Mouse (Mus musculus) limb, embryonic 10.5 days (tissue): ENCODE measurements around the gene Fgfr2. TPM values are rescaled to one million over a fixed set of nuclear protein-coding genes. Genes with fewer than 3 reads are reported as not detected.

Experiments used
- DNase-seq: peaks from one replicate; pipeline ENCODE4 v3.0.0-alpha.2; 2017; ENCODE audit warnings: low spot score
- H3K27ac ChIP-seq: fragments of 300-500 bp; sonication (generic); 2 replicates; pipeline ENCODE4 v1.5.1; 2016; ENCODE audit warnings: mild to moderate bottlenecking
- H3K27me3 ChIP-seq: fragments of 300-500 bp; sonication (generic); 2 replicates; pipeline ENCODE4 v1.6.1; 2016; ENCODE audit warnings: low read depth, mild to moderate bottlenecking; ENCODE audit not compliant: poor library complexity, severe bottlenecking
- H3K36me3 ChIP-seq: fragments of 300-500 bp; sonication (generic); 2 replicates; pipeline ENCODE4 v1.6.1; 2016; ENCODE audit warnings: mild to moderate bottlenecking, moderate library complexity
- H3K4me1 ChIP-seq: fragments of 300-500 bp; sonication (generic); 2 replicates; pipeline ENCODE4 v1.6.1; 2016
- H3K4me3 ChIP-seq: fragments of 300-500 bp; sonication (generic); 2 replicates; pipeline ENCODE4 v1.5.1; 2016; ENCODE audit warnings: mild to moderate bottlenecking, moderate library complexity
- H3K9me3 ChIP-seq: fragments of 300-500 bp; sonication (generic); replicated peaks from 2 replicates; pipeline ENCODE4 v1.6.1; 2016; ENCODE audit warnings: mild to moderate bottlenecking
- WGBS: fragments of 180-500 bp; shearing (Covaris S2); methylation state at CpG from one replicate; pipeline ENCODE4 v1.1.7; 2016; 5-methylcytosine and 5-hydroxymethylcytosine counted together
- polyA plus RNA-seq: library from polyadenylated mRNA; unstranded; fragments of >200 nt; fragmentation: Nextera tagmentation; extraction: Ambion mirVana; gene quantifications from 2 replicates; pipeline ENCODE4 v1.2.1, GENCODE M21; 2016

The Fgfr2 gene
- polyA plus RNA-seq, 1 experiment from 2014 or later, result 64.4 TPM

DNA sequence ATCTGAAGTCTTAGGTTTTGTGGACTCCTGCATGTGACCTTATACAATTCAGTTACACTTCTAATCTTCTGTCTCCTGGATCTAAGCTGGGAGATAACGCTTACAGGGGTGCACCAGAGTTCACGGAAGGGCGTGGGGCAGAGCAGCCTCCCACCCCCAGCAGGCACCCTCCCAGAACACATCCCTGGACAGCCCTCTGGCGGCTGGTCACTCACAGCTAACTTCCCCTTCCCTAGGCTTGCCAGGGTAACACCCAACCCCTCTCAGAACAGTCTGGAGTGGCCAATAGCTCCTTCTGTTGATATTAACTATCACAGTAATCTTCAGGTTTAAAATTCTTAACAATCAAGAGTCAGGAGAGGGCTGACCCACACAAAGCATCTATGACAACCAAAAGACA is 75.9 kb downstream of the Fgfr2 start:
- H3K4me1 ChIP-seq, result peaks cover 45% of the 10 kb centered on the region
- 84% methylated on average over 4 of the region's 4 CpGs for WGBS
- no peaks in the 10 kb centered on the region for H3K27me3 ChIP-seq
- H3K36me3 ChIP-seq, result peaks cover 56% of the 10 kb centered on the region
- no peak overlapping the region for H3K27ac ChIP-seq
- no peaks in the 10 kb centered on the region for H3K9me3 ChIP-seq
- no peak overlapping the region for H3K4me3 ChIP-seq
- no peak for DNase-seq

DNA sequence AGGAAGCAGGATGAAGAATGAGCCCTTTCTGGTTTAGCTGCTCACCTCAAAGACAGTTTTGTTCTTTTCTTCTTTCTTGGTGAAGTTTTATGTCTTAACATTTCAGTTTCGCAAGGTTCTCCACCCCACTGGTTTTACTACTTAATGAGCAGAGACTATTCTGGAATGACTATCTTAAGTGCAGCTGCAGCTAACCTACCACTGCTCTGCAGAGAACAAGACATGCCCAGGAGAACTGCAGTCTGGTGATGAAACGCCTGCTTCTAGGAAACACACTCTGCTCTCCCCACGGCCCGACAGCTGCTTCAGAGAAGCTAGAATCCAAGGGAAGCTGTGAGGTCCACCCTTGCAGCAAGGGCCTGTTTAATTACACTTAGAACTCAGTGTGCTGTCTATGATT is 78.4 kb downstream of the Fgfr2 start:
- Histone ChIP-seq H3K27me3 (no peaks in the 10 kb centered on the region), H3K27ac (no peak overlapping the region), H3K4me1 (peaks cover 65% of the 10 kb centered on the region), H3K9me3 (no peaks in the 10 kb centered on the region), H3K36me3 (peaks cover 44% of the 10 kb centered on the region), H3K4me3 (no peak overlapping the region)
- DNase-seq, result no peak
- 60% methylated on average over 4 of the region's 4 CpGs for WGBS

DNA sequence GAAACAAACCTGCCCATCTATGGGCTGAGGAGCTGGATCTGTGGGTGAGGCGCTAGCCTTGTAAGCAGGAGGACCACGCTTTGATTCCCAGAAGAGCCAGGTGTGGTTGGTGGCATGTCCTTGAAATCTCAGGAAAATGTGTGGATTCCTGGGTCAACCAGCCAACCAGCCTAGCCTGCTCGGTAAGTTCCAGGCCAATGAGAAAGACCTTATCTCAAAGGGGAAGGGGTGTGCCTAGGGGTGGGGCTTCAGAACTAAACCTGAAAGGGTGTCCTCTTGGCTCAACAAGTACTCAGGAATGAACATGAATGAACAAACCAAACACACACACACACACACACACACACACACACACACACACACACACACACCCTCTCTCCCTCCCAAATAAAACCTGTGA is 81.4 kb downstream of the Fgfr2 start:
- peaks cover 82% of the 10 kb centered on the region for H3K4me1 ChIP-seq
- peak overlapping the region; percentile 30; the same call in 1 of the 2 replicates for H3K27ac ChIP-seq

DNA sequence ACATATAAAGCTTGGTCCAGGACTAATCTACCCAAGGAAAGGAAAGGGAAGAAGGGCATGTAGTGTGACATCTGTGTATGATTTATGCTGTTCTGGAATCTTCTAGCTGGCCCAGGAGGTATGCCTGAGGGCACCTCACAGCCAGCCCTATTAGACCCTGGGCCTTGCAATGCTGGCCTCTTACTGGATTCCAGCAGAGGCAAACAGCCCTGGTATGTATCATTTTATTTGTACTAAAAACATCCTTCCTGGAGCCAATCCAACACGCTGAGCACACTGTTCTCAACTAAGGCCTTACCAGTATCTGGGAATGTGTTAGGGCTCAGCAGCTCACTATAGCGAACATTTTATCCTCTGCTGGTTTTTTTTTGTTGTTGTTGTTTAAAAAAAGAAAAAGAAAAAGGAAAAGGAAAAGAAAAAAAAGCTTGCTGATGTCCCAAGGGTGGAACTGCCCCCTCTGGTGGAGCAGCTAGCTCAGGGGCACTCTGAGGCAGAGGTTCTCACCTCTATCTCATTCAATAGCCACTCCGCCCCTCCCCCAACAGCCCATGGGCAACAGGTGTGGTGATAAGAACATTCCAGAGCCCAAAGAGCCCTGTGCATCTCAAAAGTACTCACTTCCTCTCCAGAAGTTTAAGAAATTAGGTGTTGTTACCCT is 82.3 kb downstream of the Fgfr2 start:
- peaks cover 92% of the 10 kb centered on the region for H3K4me1 ChIP-seq
- WGBS, result 89% methylated on average over 3 of the region's 3 CpGs
- no peak for DNase-seq
- H3K4me3 ChIP-seq, result no peak overlapping the region
- no peaks in the 10 kb centered on the region for H3K27me3 ChIP-seq
- peaks cover 32% of the 10 kb centered on the region for H3K36me3 ChIP-seq
- H3K9me3 ChIP-seq, result no peaks in the 10 kb centered on the region
- peak overlapping the region; percentile 39; the same call in 1 of the 2 replicates for H3K27ac ChIP-seq

More for the DNA sequence above, 81.4 kb downstream of the Fgfr2 start:
- no peak overlapping the region for H3K4me3 ChIP-seq
- no peaks in the 10 kb centered on the region for H3K27me3 ChIP-seq
- WGBS, result 71% methylated on average over 3 of the region's 3 CpGs
- no peaks in the 10 kb centered on the region for H3K9me3 ChIP-seq
- H3K36me3 ChIP-seq, result peaks cover 38% of the 10 kb centered on the region
- DNase-seq, result no peak

DNA sequence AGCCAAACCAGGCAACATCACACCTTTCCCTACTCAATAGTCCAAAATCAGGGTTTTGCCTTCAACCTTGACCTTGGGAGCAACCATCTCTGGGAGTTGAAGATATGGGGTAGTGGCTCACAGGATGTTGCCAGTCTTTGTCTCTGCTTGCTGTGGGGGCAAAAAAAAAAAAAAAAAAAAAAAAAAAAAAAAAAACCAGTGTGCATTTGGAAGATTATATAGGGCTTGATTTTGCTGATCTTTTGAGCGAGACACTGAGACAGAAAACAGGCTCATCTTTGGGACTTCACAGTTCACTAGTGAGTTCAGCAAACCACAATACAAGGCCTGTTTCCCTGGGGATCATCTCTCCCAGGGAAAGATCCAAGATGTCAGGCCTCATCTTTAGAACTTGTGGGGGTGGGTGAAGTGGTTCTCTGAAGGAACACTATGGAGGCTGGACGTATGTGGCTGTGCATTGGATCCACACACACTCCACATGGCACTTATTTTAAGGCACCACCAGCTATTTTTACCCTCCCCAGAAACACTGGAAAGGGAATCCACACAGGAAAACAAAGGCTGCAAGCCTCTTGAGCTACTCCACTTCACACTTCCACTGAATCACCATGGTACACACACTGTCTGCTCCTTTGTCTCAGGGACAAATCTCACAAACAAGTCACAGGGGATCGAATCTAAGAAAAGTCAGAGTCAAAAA is 83.4 kb downstream of the Fgfr2 start:
- Histone ChIP-seq H3K27ac (peak overlapping the region; percentile 39; the same call in 1 of the 2 replicates), H3K4me1 (peaks cover 92% of the 10 kb centered on the region), H3K9me3 (no peaks in the 10 kb centered on the region), H3K36me3 (peaks cover 27% of the 10 kb centered on the region), H3K27me3 (no peaks in the 10 kb centered on the region), H3K4me3 (no peak overlapping the region)
- no peak for DNase-seq
- 80% methylated on average over 3 of the region's 3 CpGs for WGBS

DNA sequence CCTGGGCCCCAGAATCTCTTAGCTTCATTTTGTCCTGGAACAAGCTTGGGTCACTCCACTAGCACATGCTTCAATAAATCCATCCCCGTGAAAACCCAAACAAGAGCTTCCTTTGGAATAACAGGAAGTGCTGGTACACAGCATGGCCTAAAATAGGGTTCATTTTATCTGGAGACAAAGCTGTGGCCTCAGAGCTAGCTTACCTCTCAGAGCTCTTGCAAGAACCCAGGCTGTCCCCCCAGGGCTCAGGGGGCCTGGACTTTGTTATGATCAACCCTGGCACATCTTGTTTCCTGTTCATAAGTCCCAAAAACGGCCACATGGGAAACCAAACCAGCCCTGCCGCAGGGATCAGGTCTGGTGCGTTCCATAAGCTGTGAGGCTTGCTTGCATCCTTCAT is 85.5 kb downstream of the Fgfr2 start:
- Histone ChIP-seq H3K27me3 (no peaks in the 10 kb centered on the region), H3K27ac (peak overlapping the region; percentile 86), H3K9me3 (no peaks in the 10 kb centered on the region), H3K4me1 (peaks cover 100% of the 10 kb centered on the region), H3K4me3 (peak overlapping the region; percentile 28), H3K36me3 (peaks cover 10% of the 10 kb centered on the region; the same call in 1 of the 2 replicates)
- WGBS, result 16% methylated on average over 4 of the region's 4 CpGs
- peak; percentile 75 for DNase-seq

DNA sequence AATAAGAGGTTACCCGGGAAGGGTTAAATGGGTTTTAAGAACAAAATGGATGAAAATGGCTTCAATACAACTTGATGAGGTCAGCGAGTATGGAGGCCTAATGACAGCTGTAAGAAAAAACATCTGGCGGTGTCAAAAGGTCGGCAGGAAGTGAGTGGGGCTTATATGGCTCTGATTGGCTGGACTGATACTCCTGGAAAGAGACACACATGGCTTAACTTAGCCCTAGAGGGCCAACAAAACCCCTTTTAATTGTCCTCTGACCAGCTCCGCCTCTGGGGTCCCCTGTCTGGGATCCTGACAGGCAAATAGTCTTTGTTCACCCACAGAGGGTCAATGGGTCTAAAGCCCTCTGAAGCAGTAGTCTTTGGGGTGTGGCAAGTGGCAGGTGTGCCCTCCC is 85.9 kb downstream of the Fgfr2 start:
- no peaks in the 10 kb centered on the region for H3K9me3 ChIP-seq
- H3K36me3 ChIP-seq, result peaks cover 10% of the 10 kb centered on the region; the same call in 1 of the 2 replicates
- peak; percentile 78 for DNase-seq
- peaks cover 99% of the 10 kb centered on the region for H3K4me1 ChIP-seq
- H3K4me3 ChIP-seq, result peak overlapping the region; percentile 28
- WGBS, result 18% methylated on average over 5 of the region's 5 CpGs
- no peaks in the 10 kb centered on the region for H3K27me3 ChIP-seq
- H3K27ac ChIP-seq, result peak overlapping the region; percentile 86

DNA sequence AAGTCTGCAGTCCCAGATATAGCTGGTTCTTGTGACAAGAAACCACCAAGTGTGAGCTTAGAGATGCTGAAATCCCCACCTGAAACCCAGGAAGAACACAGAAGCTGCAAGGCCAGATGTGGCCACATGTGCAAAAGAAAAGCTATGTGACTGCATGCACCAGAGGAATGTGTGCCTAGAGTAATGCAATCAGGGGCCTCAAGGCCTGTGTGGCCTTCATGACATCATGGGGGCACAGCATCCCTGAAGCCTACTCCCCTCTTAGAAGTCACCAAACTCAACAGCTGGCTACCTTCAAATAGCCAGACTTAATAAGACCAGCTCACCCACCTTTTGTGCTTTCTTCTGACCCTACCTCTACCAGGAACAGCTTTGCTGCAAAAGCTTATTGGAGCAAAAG is 87.2 kb downstream of the Fgfr2 start:
- H3K36me3 ChIP-seq, result peaks cover 15% of the 10 kb centered on the region
- DNase-seq, result no peak
- H3K4me3 ChIP-seq, result no peak overlapping the region
- no peaks in the 10 kb centered on the region for H3K27me3 ChIP-seq
- H3K4me1 ChIP-seq, result peaks cover 92% of the 10 kb centered on the region
- H3K9me3 ChIP-seq, result no peaks in the 10 kb centered on the region
- H3K27ac ChIP-seq, result peak overlapping the region; percentile 86

DNA sequence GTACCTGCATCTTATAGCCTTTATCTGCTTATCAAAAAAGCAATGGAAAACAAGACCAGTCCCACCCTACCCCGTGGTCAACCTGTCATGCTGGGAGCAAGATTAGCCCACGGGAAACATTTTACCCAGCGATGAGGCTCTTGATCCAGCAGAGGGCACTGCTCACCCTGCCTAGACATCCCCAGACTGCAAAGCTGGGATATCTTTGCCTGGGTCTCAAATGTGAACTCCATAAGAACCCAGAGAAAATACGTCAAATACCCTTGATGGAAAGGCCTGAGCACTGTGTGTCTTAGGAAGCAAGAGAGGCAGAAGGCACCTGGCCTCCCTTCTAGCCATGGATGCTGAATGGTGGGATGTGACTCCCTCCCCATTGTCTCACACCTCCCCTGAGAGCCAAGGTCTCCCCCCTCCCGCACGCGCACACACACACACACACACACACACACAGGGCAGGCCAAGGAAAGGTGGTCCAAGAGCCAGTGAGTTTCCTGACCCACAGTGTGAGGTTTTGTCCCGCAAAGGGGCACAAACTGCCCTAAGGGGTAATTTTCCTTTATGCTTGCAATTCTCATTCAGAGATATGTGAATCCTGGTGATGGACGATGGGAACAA is 90.5 kb downstream of the Fgfr2 start:
- peaks cover 35% of the 10 kb centered on the region for H3K36me3 ChIP-seq
- peak; percentile 78 for DNase-seq
- no peak overlapping the region for H3K4me3 ChIP-seq
- H3K9me3 ChIP-seq, result no peaks in the 10 kb centered on the region
- H3K27ac ChIP-seq, result peak overlapping the region; percentile 54
- H3K27me3 ChIP-seq, result no peaks in the 10 kb centered on the region
- WGBS, result 60% methylated on average over 9 of the region's 9 CpGs
- H3K4me1 ChIP-seq, result peaks cover 64% of the 10 kb centered on the region

DNA sequence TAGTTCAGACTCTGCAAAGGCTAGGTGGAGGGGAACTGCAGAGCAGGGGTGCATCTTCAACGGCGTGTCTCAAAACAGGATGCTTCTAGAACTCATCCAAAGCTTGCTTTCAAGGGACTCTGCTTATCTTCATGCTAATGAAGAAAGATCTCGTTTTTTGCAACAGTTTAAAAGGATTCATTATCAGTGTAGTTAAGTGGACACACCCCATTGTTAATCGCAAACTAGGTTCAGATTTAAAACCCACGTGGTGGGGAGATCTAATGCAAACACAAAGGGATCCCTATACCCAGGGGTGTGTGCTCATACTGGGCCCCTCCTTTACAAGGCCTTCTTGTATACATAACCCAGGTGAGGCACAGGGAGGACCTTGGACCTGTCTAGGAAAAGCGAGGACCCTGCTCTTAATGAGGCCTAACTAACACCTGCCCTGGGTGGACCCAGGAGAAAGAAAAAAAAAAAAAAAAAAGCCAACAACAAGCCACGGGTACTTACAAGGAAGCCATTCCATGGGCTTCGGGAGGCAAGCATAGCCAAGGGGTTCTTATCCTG is 93.6 kb downstream of the Fgfr2 start:
- WGBS, result 80% methylated on average over 8 of the region's 8 CpGs

DNA sequence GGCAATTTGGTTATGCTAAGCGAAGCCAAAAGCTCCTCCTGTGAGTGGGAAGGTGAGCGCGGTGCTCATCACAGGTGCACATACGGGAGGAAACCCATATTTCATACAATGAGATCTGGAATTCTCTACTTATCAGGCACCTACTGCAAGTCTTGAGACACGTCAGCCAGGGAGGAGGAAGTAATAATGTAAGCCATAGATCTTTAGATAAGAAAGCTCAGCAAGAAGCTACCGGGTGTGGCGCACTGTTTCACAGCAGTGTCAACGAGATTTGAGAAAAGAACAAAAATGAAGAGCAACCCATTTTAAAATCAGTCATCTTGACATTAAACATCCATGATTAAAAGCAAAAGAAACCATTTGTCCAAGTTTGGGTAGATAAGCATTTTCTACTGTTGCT is 94.1 kb downstream of the Fgfr2 start:
- Histone ChIP-seq H3K4me3 (no peak overlapping the region), H3K27ac (no peak overlapping the region), H3K9me3 (no peaks in the 10 kb centered on the region), H3K4me1 (peaks cover 64% of the 10 kb centered on the region), H3K27me3 (no peaks in the 10 kb centered on the region), H3K36me3 (peaks cover 38% of the 10 kb centered on the region)
- 90% methylated on average over 8 of the region's 8 CpGs for WGBS
- DNase-seq, result no peak

More for the DNA sequence above, 93.6 kb downstream of the Fgfr2 start:
- Histone ChIP-seq H3K27me3 (no peaks in the 10 kb centered on the region), H3K27ac (no peak overlapping the region), H3K9me3 (no peaks in the 10 kb centered on the region), H3K4me3 (no peak overlapping the region), H3K4me1 (peaks cover 64% of the 10 kb centered on the region), H3K36me3 (peaks cover 35% of the 10 kb centered on the region)
- no peak for DNase-seq

DNA sequence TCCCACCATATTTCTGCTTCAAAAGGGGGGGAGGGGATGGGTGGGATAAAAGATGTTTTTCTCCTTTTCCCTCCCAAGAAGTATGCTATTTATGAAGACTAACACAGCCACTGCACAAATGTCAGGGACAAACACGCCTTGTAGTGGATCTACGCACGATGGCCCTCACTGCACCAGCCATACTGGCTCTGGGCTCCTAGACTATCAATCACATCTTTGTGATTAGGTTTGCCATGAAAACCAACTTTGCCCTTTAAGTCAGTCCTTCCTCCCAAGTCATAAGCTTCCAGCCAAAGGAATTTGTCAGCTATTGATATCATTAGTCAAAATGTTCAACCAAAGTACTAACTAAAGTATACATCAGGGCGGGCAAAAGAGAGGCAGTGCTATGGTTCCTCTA is 95.2 kb downstream of the Fgfr2 start:
- Histone ChIP-seq H3K27me3 (no peaks in the 10 kb centered on the region), H3K27ac (no peak overlapping the region), H3K9me3 (no peaks in the 10 kb centered on the region), H3K36me3 (peaks cover 46% of the 10 kb centered on the region), H3K4me3 (no peak overlapping the region), H3K4me1 (peaks cover 53% of the 10 kb centered on the region)
- 92% methylated on average over 4 of the region's 4 CpGs for WGBS
- DNase-seq, result no peak

DNA sequence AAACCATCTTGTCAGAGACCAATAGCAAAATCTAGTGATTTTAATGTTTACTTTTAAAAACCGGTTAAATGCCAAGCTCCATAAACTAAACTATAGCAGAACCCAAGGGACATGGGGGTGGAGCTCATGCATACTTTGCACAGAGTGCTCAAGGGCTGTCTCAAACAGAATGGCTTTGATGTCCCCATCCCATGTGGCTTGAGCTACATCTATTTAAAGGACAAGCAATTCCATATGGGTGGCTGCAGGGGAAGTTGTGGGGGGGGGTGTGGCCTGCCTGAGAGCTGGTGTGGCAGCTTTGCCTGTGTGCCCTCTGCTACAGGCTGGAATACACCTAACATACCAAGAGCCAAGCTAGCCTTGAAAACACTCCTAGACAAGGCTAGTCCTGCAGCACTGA is 98.5 kb downstream of the Fgfr2 start:
- H3K27ac ChIP-seq, result no peak overlapping the region
- peaks cover 39% of the 10 kb centered on the region for H3K36me3 ChIP-seq
- WGBS, result 64% methylated on average over 1 of the region's 1 CpGs
- no peaks in the 10 kb centered on the region for H3K27me3 ChIP-seq
- no peaks in the 10 kb centered on the region for H3K9me3 ChIP-seq
- peaks cover 58% of the 10 kb centered on the region for H3K4me1 ChIP-seq
- no peak overlapping the region for H3K4me3 ChIP-seq
- peak; percentile 52 for DNase-seq
